Mouse (Mus musculus) embryo, embryonic 9.5 days (tissue): ENCODE data around the gene Ilvbl.
"Not testable (repeated sequence)": the region's sequence is repeated elsewhere in the genome, so short reads cannot be mapped to it uniquely, and the experiment has no call there.

ENCODE experiments used
- DNase-seq: peaks from one replicate; pipeline ENCODE4 v3.0.0-alpha.2; 2017; ENCODE audit errors: extremely low spot score

The Ilvbl gene

GRCm38 (mm10) chr10:78574250-78575104, at the start of gene Ilvbl:
TSS of gene Ilvbl (plus strand) at chr10:78574346.
- peak; percentile 93 for DNase-seq

GRCm38 (mm10) chr10:78525071-78525470, 49.1 kb upstream of the Ilvbl start:
- not testable (repeated sequence) for DNase-seq

- DNase-seq = no peak
These were observed 48.6 kb upstream of the Ilvbl start for GRCm38 (mm10) chr10:78525511-78525910.

GRCm38 (mm10) chr10:78540943-78541342, 33.2 kb upstream of the Ilvbl start:
- DNase-seq = no peak

- DNase-seq = no peak
These were observed 9.1 kb upstream of the Ilvbl start for GRCm38 (mm10) chr10:78565070-78565469.

- no peak for DNase-seq
These were observed 5.0 kb upstream of the Ilvbl start for GRCm38 (mm10) chr10:78569191-78569590.

- no peak for DNase-seq
These were observed 4.5 kb upstream of the Ilvbl start for GRCm38 (mm10) chr10:78569686-78570085.

- DNase-seq = no peak
These were observed 3.7 kb upstream of the Ilvbl start for GRCm38 (mm10) chr10:78570416-78570815.

GRCm38 (mm10) chr10:78570897-78571296, 3.2 kb upstream of the Ilvbl start:
- no peak for DNase-seq

- DNase-seq = no peak
These were observed 920 bp upstream of the Ilvbl start for GRCm38 (mm10) chr10:78573226-78573625.

- no peak for DNase-seq
These were observed 1.0 kb downstream of the Ilvbl start for GRCm38 (mm10) chr10:78575105-78575632.

GRCm38 (mm10) chr10:78575690-78576089, 1.5 kb downstream of the Ilvbl start:
- no peak for DNase-seq

- no peak for DNase-seq
These were observed 2.5 kb downstream of the Ilvbl start for GRCm38 (mm10) chr10:78576435-78577184.

GRCm38 (mm10) chr10:78578204-78578603, 4.1 kb downstream of the Ilvbl start:
- DNase-seq = no peak

GRCm38 (mm10) chr10:78581121-78581520, 7.0 kb downstream of the Ilvbl start:
- DNase-seq = no peak

GRCm38 (mm10) chr10:78583347-78583746, 9.2 kb downstream of the Ilvbl start:
- DNase-seq = no peak

- DNase-seq = no peak
These were observed 9.8 kb downstream of the Ilvbl start for GRCm38 (mm10) chr10:78583939-78584338.

- DNase-seq = no peak
These were observed 10.8 kb downstream of the Ilvbl start for GRCm38 (mm10) chr10:78584996-78585395.

GRCm38 (mm10) chr10:78585606-78586005, 11.5 kb downstream of the Ilvbl start:
- no peak for DNase-seq

GRCm38 (mm10) chr10:78586026-78586425, 11.9 kb downstream of the Ilvbl start:
- DNase-seq = no peak

- no peak for DNase-seq
These were observed 15.1 kb downstream of the Ilvbl start for GRCm38 (mm10) chr10:78589291-78589690.

GRCm38 (mm10) chr10:78589901-78590300, 15.8 kb downstream of the Ilvbl start:
- no peak for DNase-seq

- DNase-seq = peak; percentile 16
These were observed 16.6 kb downstream of the Ilvbl start for GRCm38 (mm10) chr10:78590744-78591143.
